Comparison of ENCODE assay signal across 8 mouse cellular contexts in genomic region chr11:69070590-69071222, GRCm38 (mm10). TPM values are rescaled to one million over a fixed set of nuclear protein-coding genes. Genes with fewer than 3 reads are reported as not detected.
DNase-seq lines count a peak whose midpoint lies in the region; ATAC-seq lines count a peak whose summit lies in the region.

TSS of gene Tmem107 (plus strand) at chr11:69070806.

- no peaks in the 10 kb centered on the region for H3K27me3 ChIP-seq in heart, embryonic 13.5 days (replicated peaks)
- no peaks in the 10 kb centered on the region for H3K27me3 ChIP-seq in liver, embryonic 13.5 days
- no peaks in the 10 kb centered on the region for H3K27me3 ChIP-seq in stomach, embryonic 16.5 days (ENCODE audit: control insufficient read depth, insufficient read depth, low read length)

- peak within 1 kb of the TSS; percentile 92 for H3K27ac ChIP-seq in heart, embryonic 13.5 days (replicated peaks)
- H3K27ac ChIP-seq in liver, embryonic 13.5 days: peak within 1 kb of the TSS; percentile 90
- H3K27ac ChIP-seq in stomach, embryonic 16.5 days (ENCODE audit: low read length): peak within 1 kb of the TSS; percentile 97

- H3K4me3 ChIP-seq in heart, embryonic 13.5 days: peak within 1 kb of the TSS; percentile 69
- H3K4me3 ChIP-seq in liver, embryonic 13.5 days (replicated peaks): peak within 1 kb of the TSS; percentile 75
- peak within 1 kb of the TSS; percentile 74 for H3K4me3 ChIP-seq in stomach, embryonic 16.5 days (replicated peaks; ENCODE audit: low read length)

- DNase-seq in CD4-positive helper T cell, adult 2 months (ENCODE audit: low read depth, low spot score): peak; percentile 95
- DNase-seq in brain, embryonic 18.5 days (ENCODE audit: low read depth, low spot score): peak; percentile 81
- peak; percentile 96 for DNase-seq in kidney, postnatal 14 days
- DNase-seq in liver, embryonic 13.5 days: peak; percentile 91
- DNase-seq in neural tube, embryonic 10.5 days (ENCODE audit: extremely low spot score, low spot score): peak; percentile 92

- ATAC-seq in erythroid progenitor cell, adult 5-6 weeks (replicated peaks; ENCODE audit: low FRiP score, poor library complexity, severe bottlenecking): peak; percentile 77
- ATAC-seq in heart, embryonic 13.5 days (ENCODE audit: extremely low read depth, insufficient number of reproducible peaks, low FRiP score, low TSS enrichment): peak; percentile 80
- ATAC-seq in liver, embryonic 13.5 days (ENCODE audit: low read depth): peak; percentile 76
- ATAC-seq in stomach, embryonic 16.5 days (ENCODE audit: insufficient read depth, low FRiP score): peak; percentile 90

- H3K9ac ChIP-seq in heart, embryonic 13.5 days: peak within 1 kb of the TSS; percentile 92
- peak within 1 kb of the TSS; percentile 85 for H3K9ac ChIP-seq in liver, embryonic 13.5 days
- H3K9ac ChIP-seq in stomach, embryonic 16.5 days (ENCODE audit: low read length): peak within 1 kb of the TSS; percentile 89

- WGBS in heart, embryonic 13.5 days: under 1% methylated on average over 47 of the region's 47 CpGs
- WGBS in liver, embryonic 13.5 days (ENCODE audit: insufficient replicate concordance): under 1% methylated on average over 47 of the region's 47 CpGs
- under 1% methylated on average over 47 of the region's 47 CpGs for WGBS in stomach, embryonic 16.5 days

- no peaks in the 10 kb centered on the region for H3K36me3 ChIP-seq in heart, embryonic 13.5 days
- no peaks in the 10 kb centered on the region for H3K36me3 ChIP-seq in liver, embryonic 13.5 days
- H3K36me3 ChIP-seq in stomach, embryonic 16.5 days (ENCODE audit: control insufficient read depth, insufficient read depth, low read length): no peaks in the 10 kb centered on the region

- H3K4me1 ChIP-seq in heart, embryonic 13.5 days: peaks cover 56% of the 10 kb centered on the region
- H3K4me1 ChIP-seq in liver, embryonic 13.5 days (replicated peaks): peaks cover 66% of the 10 kb centered on the region
- H3K4me1 ChIP-seq in stomach, embryonic 16.5 days (ENCODE audit: control insufficient read depth, insufficient read depth, low read length): peaks cover 46% of the 10 kb centered on the region

- no peaks in the 10 kb centered on the region for H3K9me3 ChIP-seq in heart, embryonic 13.5 days
- no peaks in the 10 kb centered on the region for H3K9me3 ChIP-seq in liver, embryonic 13.5 days (replicated peaks)
- no peaks in the 10 kb centered on the region for H3K9me3 ChIP-seq in stomach, embryonic 16.5 days (replicated peaks; ENCODE audit: control insufficient read depth, low read length)

- H3K4me2 ChIP-seq in heart, embryonic 13.5 days: peak within 1 kb of the TSS; percentile 81
- peak within 1 kb of the TSS; percentile 89 for H3K4me2 ChIP-seq in liver, embryonic 13.5 days
- H3K4me2 ChIP-seq in stomach, embryonic 16.5 days (ENCODE audit: low read depth, low read length): peak within 1 kb of the TSS; percentile 92

RNA-seq across cellular contexts. Expression of gene Tmem107, which starts in this region (rescaled TPM):
- 21.6 and 27.7 TPM in 2 replicates for total RNA-seq in erythroid progenitor cell, adult 5-6 weeks (2015; ENCODE audit: low replicate concordance)
- 12.5 and 12.6 TPM in 2 replicates for total RNA-seq in erythroid progenitor cell, adult 5-6 weeks (2017; ENCODE audit: low replicate concordance)
- 28.4 and 31.3 TPM in 2 replicates for polyA plus RNA-seq in heart, embryonic 13.5 days (2015; fragmentation: Nextera tagmentation; extraction: Ambion mirVana)
- 30.8 and 31.7 TPM in 2 replicates for polyA plus RNA-seq in liver, embryonic 13.5 days (2015; fragmentation: Nextera tagmentation; extraction: Ambion mirVana)
- polyA plus RNA-seq in stomach, embryonic 16.5 days (2015; fragmentation: Nextera tagmentation; extraction: Ambion mirVana): 58.2 and 62.1 TPM in 2 replicates

Comparison
In these comparisons a context has a peak if more than half of its experiments do, and no peak if none do; other contexts are left out.
1. Peak in every context shown above with its lines: DNase-seq, ATAC-seq, H3K4me3 ChIP-seq and H3K27ac ChIP-seq.